In genomic region chr19:18654984-18655383, GRCm38 (mm10) we compare ENCODE assay signal across 17 mouse cellular contexts. TPM values are rescaled to one million over a fixed set of nuclear protein-coding genes. Genes with fewer than 3 reads are reported as not detected.
DNase-seq lines count a peak whose midpoint lies in the region; ATAC-seq and TF ChIP-seq lines count a peak whose summit lies in the region.
"Had no signal": no experiment of that assay in that cellular context is flagged by ENCODE, and none has a peak within 500 bp of the region (broad histone marks: within the 10 kb centered on the region; RNA-seq: fewer than 3 reads in every experiment).

No protein-coding gene starts in this region.

- no peak for TF ChIP-seq CTCF in midbrain, postnatal 0 days (IDR thresholded peaks at IDR 0.05)

- H3K27me3 ChIP-seq in heart, embryonic 14.5 days (ENCODE audit: control insufficient read depth, insufficient read depth, low read length), result no peaks in the 10 kb centered on the region
- no peaks in the 10 kb centered on the region for H3K27me3 ChIP-seq in midbrain, embryonic 11.5 days (ENCODE audit: control insufficient read depth, insufficient read depth, low read length)
- no peaks in the 10 kb centered on the region for H3K27me3 ChIP-seq in midbrain, postnatal 0 days (ENCODE audit: insufficient read depth, low read length)
- no peaks in the 10 kb centered on the region for H3K27me3 ChIP-seq in forebrain, embryonic 16.5 days (replicated peaks; ENCODE audit: control insufficient read depth, insufficient read depth, low read length)
- H3K27me3 ChIP-seq: forebrain, embryonic 13.5 days; hindbrain, embryonic 12.5 days had no signal

- H3K4me2 ChIP-seq in heart, embryonic 14.5 days (ENCODE audit: low read length), result no peak overlapping the region
- no peak overlapping the region for H3K4me2 ChIP-seq in midbrain, embryonic 11.5 days
- H3K4me2 ChIP-seq in midbrain, postnatal 0 days (ENCODE audit: low read depth, low read length, poor library complexity, severe bottlenecking), result no peak overlapping the region
- H3K4me2 ChIP-seq in forebrain, embryonic 16.5 days (ENCODE audit: low read length), result no peak overlapping the region
- H3K4me2 ChIP-seq: forebrain, embryonic 13.5 days; hindbrain, embryonic 12.5 days had no signal

- intact Hi-C loops in heart, postnatal 36 days (cut with DNase I), result no loop called here

- DNase-seq in heart, adult 11 months, result peak; percentile 60
- no peak for DNase-seq in heart, postnatal 36 days
- DNase-seq in heart, postnatal 4 days, result no peak
- peak; percentile 56 for DNase-seq in midbrain, embryonic 11.5 days (ENCODE audit: low spot score, missing footprints)
- no peak for DNase-seq in midbrain, postnatal 0 days (ENCODE audit: low spot score)
- DNase-seq: adrenal gland, adult 8-10 months; adrenal gland, postnatal 36 days; cerebellum, postnatal 10 days; kidney, adult 8-10 months had no signal

- H3K4me3 ChIP-seq in heart, embryonic 14.5 days (ENCODE audit: control insufficient read depth in 1 of 2, insufficient read depth in 1 of 2, low read depth in 1 of 2, low read length in 2 of 2), result no peak overlapping the region
- no peak overlapping the region for H3K4me3 ChIP-seq in midbrain, embryonic 11.5 days (ENCODE audit: low read depth, low read length)
- no peak overlapping the region for H3K4me3 ChIP-seq in midbrain, postnatal 0 days (ENCODE audit: low read depth, low read length)
- H3K4me3 ChIP-seq in forebrain, embryonic 16.5 days (replicated peaks; ENCODE audit: low read length), result no peak overlapping the region
- H3K4me3 ChIP-seq: embryonic facial prominence, embryonic 10.5 days; forebrain, embryonic 13.5 days; hindbrain, embryonic 12.5 days had no signal

- peak overlapping the region; percentile 64 to 75 for H3K27ac ChIP-seq in heart, embryonic 14.5 days (replicated peaks in 1 of 2; ENCODE audit: control insufficient read depth in 1 of 2, insufficient read depth in 1 of 2, low read depth in 2 of 2, low read length in 2 of 2)
- no peak overlapping the region for H3K27ac ChIP-seq in midbrain, embryonic 11.5 days (ENCODE audit: low read depth, low read length)
- no peak overlapping the region for H3K27ac ChIP-seq in midbrain, postnatal 0 days (ENCODE audit: low read depth, low read length)
- H3K27ac ChIP-seq in forebrain, embryonic 16.5 days (ENCODE audit: low read length), result no peak overlapping the region
- H3K27ac ChIP-seq: embryonic facial prominence, embryonic 10.5 days; forebrain, embryonic 13.5 days; hindbrain, embryonic 12.5 days had no signal

- 40% methylated on average over 5 of the region's 5 CpGs for WGBS in heart, embryonic 14.5 days
- 92% methylated on average over 5 of the region's 5 CpGs for WGBS in midbrain, embryonic 11.5 days
- 81% methylated on average over 5 of the region's 5 CpGs for WGBS in midbrain, postnatal 0 days
- 89% methylated on average over 5 of the region's 5 CpGs for WGBS in forebrain, embryonic 16.5 days

- peaks cover 23% of the 10 kb centered on the region in 2 experiments for H3K4me1 ChIP-seq in heart, embryonic 14.5 days (ENCODE audit: control insufficient read depth in 2 of 2, insufficient read depth in 2 of 2, low read length in 2 of 2)
- H3K4me1 ChIP-seq in midbrain, embryonic 11.5 days (ENCODE audit: control insufficient read depth, insufficient read depth, low read length), result no peaks in the 10 kb centered on the region
- H3K4me1 ChIP-seq in midbrain, postnatal 0 days (ENCODE audit: insufficient read depth, low read length), result no peaks in the 10 kb centered on the region
- H3K4me1 ChIP-seq in forebrain, embryonic 16.5 days (replicated peaks; ENCODE audit: control insufficient read depth, insufficient read depth, low read length), result no peaks in the 10 kb centered on the region
- H3K4me1 ChIP-seq: forebrain, embryonic 13.5 days; hindbrain, embryonic 12.5 days had no signal

- H3K9ac ChIP-seq in heart, embryonic 14.5 days (ENCODE audit: low read length), result no peak overlapping the region
- H3K9ac ChIP-seq in midbrain, embryonic 11.5 days (ENCODE audit: low read length), result no peak overlapping the region
- no peak overlapping the region for H3K9ac ChIP-seq in midbrain, postnatal 0 days (replicated peaks; ENCODE audit: low read length, poor library complexity, severe bottlenecking)
- no peak overlapping the region for H3K9ac ChIP-seq in forebrain, embryonic 16.5 days (replicated peaks; ENCODE audit: low read depth, low read length)
- H3K9ac ChIP-seq: forebrain, embryonic 13.5 days; hindbrain, embryonic 12.5 days had no signal

- ATAC-seq in heart, embryonic 14.5 days (ENCODE audit: insufficient number of reproducible peaks, insufficient read depth, low FRiP score, low read depth), result no peak
- no peak for ATAC-seq in midbrain, embryonic 11.5 days (ENCODE audit: low FRiP score)
- ATAC-seq in midbrain, postnatal 0 days (ENCODE audit: low FRiP score), result no peak
- no peak for ATAC-seq in forebrain, embryonic 16.5 days
- ATAC-seq: forebrain, embryonic 13.5 days; hindbrain, embryonic 16.5 days; inflammation-experienced regulatory T-cells, adult 6 months; intestine, postnatal 0 days had no signal

- no peaks in the 10 kb centered on the region for H3K9me3 ChIP-seq in heart, embryonic 14.5 days (ENCODE audit: control insufficient read depth, low read length)
- no peaks in the 10 kb centered on the region for H3K9me3 ChIP-seq in midbrain, embryonic 11.5 days (ENCODE audit: control insufficient read depth, low read length)
- H3K9me3 ChIP-seq in midbrain, postnatal 0 days (ENCODE audit: low read length), result no peaks in the 10 kb centered on the region
- H3K9me3 ChIP-seq in forebrain, embryonic 16.5 days (ENCODE audit: control insufficient read depth, low read length), result no peaks in the 10 kb centered on the region
- H3K9me3 ChIP-seq: embryonic facial prominence, embryonic 10.5 days; forebrain, embryonic 13.5 days; hindbrain, embryonic 12.5 days had no signal

- H3K36me3 ChIP-seq in heart, embryonic 14.5 days (ENCODE audit: control insufficient read depth, insufficient read depth, low read length), result no peaks in the 10 kb centered on the region
- no peaks in the 10 kb centered on the region for H3K36me3 ChIP-seq in midbrain, embryonic 11.5 days (ENCODE audit: control insufficient read depth, insufficient read depth, low read length)
- no peaks in the 10 kb centered on the region for H3K36me3 ChIP-seq in midbrain, postnatal 0 days (ENCODE audit: insufficient read depth, low read length)
- H3K36me3 ChIP-seq in forebrain, embryonic 16.5 days (ENCODE audit: control insufficient read depth, insufficient read depth), result no peaks in the 10 kb centered on the region
- H3K36me3 ChIP-seq: embryonic facial prominence, embryonic 10.5 days; hindbrain, embryonic 12.5 days had no signal

RNA-seq across cellular contexts. Expression of gene Carnmt1, which starts 15.6 kb away (rescaled TPM):
- total RNA-seq in heart, postnatal 36 days (2021), result 10 to 100 TPM; 32.2 to 35.5 TPM
- polyA plus RNA-seq in heart, embryonic 14.5 days (2014; fragmentation: Nextera tagmentation; extraction: Ambion mirVana), result 30.9 and 31.8 TPM in 2 replicates
- 10 to 100 TPM; 19.0 to 21.6 TPM for total RNA-seq in heart, postnatal 4 days (2021)
- polyA plus RNA-seq in midbrain, embryonic 11.5 days (2014; fragmentation: Nextera tagmentation; extraction: Ambion mirVana), result 25.4 and 29.8 TPM in 2 replicates
- total RNA-seq in midbrain, postnatal 0 days (2014; rRNA removed), result 8.2 and 10.7 TPM in 2 replicates
- polyA plus RNA-seq in midbrain, postnatal 0 days (2015; fragmentation: Nextera tagmentation; extraction: Ambion mirVana), result 9.8 and 11.5 TPM in 2 replicates
- 11.1 and 14.4 TPM in 2 replicates for polyA plus RNA-seq in forebrain, embryonic 16.5 days (2015; fragmentation: Nextera tagmentation; extraction: Ambion mirVana)

RNA-seq across cellular contexts. Expression of gene Nmrk1, which starts 23.2 kb away (rescaled TPM):
- total RNA-seq in heart, postnatal 36 days (2021), result 1 to 10 TPM; 2.6 to 3.0 TPM
- polyA plus RNA-seq in heart, embryonic 14.5 days (2014; fragmentation: Nextera tagmentation; extraction: Ambion mirVana), result 7.6 and 10.7 TPM in 2 replicates
- 1 to 10 TPM; 3.3 to 4.1 TPM for total RNA-seq in heart, postnatal 4 days (2021)
- 4.9 and 5.8 TPM in 2 replicates for polyA plus RNA-seq in midbrain, embryonic 11.5 days (2014; fragmentation: Nextera tagmentation; extraction: Ambion mirVana)
- 3.4 and 3.9 TPM in 2 replicates for total RNA-seq in midbrain, postnatal 0 days (2014; rRNA removed)
- 3.9 and 4.3 TPM in 2 replicates for polyA plus RNA-seq in midbrain, postnatal 0 days (2015; fragmentation: Nextera tagmentation; extraction: Ambion mirVana)
- polyA plus RNA-seq in forebrain, embryonic 16.5 days (2015; fragmentation: Nextera tagmentation; extraction: Ambion mirVana), result 4.0 and 4.9 TPM in 2 replicates

RNA-seq across cellular contexts. Expression of gene Ostf1, which starts 23.4 kb away (rescaled TPM):
- 10 to 100 TPM; 37.8 to 42.5 TPM for total RNA-seq in heart, postnatal 36 days (2021)
- 85.3 and 85.8 TPM in 2 replicates for polyA plus RNA-seq in heart, embryonic 14.5 days (2014; fragmentation: Nextera tagmentation; extraction: Ambion mirVana)
- 10 to 100 TPM; 52.2 to 53.5 TPM for total RNA-seq in heart, postnatal 4 days (2021)
- polyA plus RNA-seq in midbrain, embryonic 11.5 days (2014; fragmentation: Nextera tagmentation; extraction: Ambion mirVana), result 46.1 and 48.8 TPM in 2 replicates
- 17.7 and 22.7 TPM in 2 replicates for total RNA-seq in midbrain, postnatal 0 days (2014; rRNA removed)
- polyA plus RNA-seq in midbrain, postnatal 0 days (2015; fragmentation: Nextera tagmentation; extraction: Ambion mirVana), result 32.8 and 37.6 TPM in 2 replicates
- 31.8 and 33.1 TPM in 2 replicates for polyA plus RNA-seq in forebrain, embryonic 16.5 days (2015; fragmentation: Nextera tagmentation; extraction: Ambion mirVana)

RNA-seq across cellular contexts. Expression of gene D030056L22Rik, which starts 58.0 kb away (rescaled TPM):
- 10 to 100 TPM in 1 of 2 experiments, 1 to 10 TPM in 1; 8.6 to 11.1 TPM for total RNA-seq in heart, postnatal 36 days (2021)
- polyA plus RNA-seq in heart, embryonic 14.5 days (2014; fragmentation: Nextera tagmentation; extraction: Ambion mirVana), result 32.4 and 36.5 TPM in 2 replicates
- total RNA-seq in heart, postnatal 4 days (2021), result 10 to 100 TPM; 14.4 to 15.7 TPM
- 91.1 and 94.2 TPM in 2 replicates for polyA plus RNA-seq in midbrain, embryonic 11.5 days (2014; fragmentation: Nextera tagmentation; extraction: Ambion mirVana)
- total RNA-seq in midbrain, postnatal 0 days (2014; rRNA removed), result 49.6 and 61.8 TPM in 2 replicates
- polyA plus RNA-seq in midbrain, postnatal 0 days (2015; fragmentation: Nextera tagmentation; extraction: Ambion mirVana), result 35.0 TPM in 2 replicates
- polyA plus RNA-seq in forebrain, embryonic 16.5 days (2015; fragmentation: Nextera tagmentation; extraction: Ambion mirVana), result 58.8 and 71.4 TPM in 2 replicates

Comparison
In these comparisons a context has a peak if more than half of its experiments do, and no peak if none do; other contexts are left out.
1. DNase-seq: peak in heart, adult 11 months (single experiment) and midbrain, embryonic 11.5 days (single experiment); none in heart, postnatal 36 days (0 of 2), heart, postnatal 4 days (single experiment) and midbrain, postnatal 0 days (single experiment).
2. H3K27ac ChIP-seq: peak in heart, embryonic 14.5 days (2 of 2); none in midbrain, embryonic 11.5 days (single experiment), midbrain, postnatal 0 days (single experiment) and forebrain, embryonic 16.5 days (single experiment).